Mouse (Mus musculus) bone marrow, adult 2 months (tissue): ENCODE measurements at regions not wholly inside any gene's neighbourhood (a gene's known extent, or its start where the extent isn't known, plus 50 kb on each side); places are given as distances from the start of the nearest gene placed in this dataset.

Experiments used
- H3K27ac ChIP-seq: fragments of 200-500 bp; 2 replicates; pipeline ENCODE4 v1.5.1; 2012; ENCODE audit warnings: low read depth, mild to moderate bottlenecking, control low read depth, inconsistent platforms, low read length; ENCODE audit not compliant: control insufficient read depth, poor library complexity, insufficient read depth
- H3K4me1 ChIP-seq: fragments of 200-500 bp; 2 replicates; pipeline ENCODE4 v1.6.1; 2011; ENCODE audit warnings: low read length; ENCODE audit not compliant: control insufficient read depth, insufficient read depth
- H3K4me3 ChIP-seq: fragments of 200-500 bp; replicated peaks from 2 replicates; pipeline ENCODE3; 2011; ENCODE audit warnings: mild to moderate bottlenecking, low read depth, low read length, control low read depth; ENCODE audit not compliant: control insufficient read depth
- CTCF ChIP-seq: fragments of 200-500 bp; IDR thresholded peaks from 2 replicates; pipeline ENCODE4 v1.5.1; 2011; ENCODE audit warnings: low read length, control low read depth; ENCODE audit not compliant: control insufficient read depth, insufficient read depth
- POLR2A ChIP-seq: fragments of 200-500 bp; IDR thresholded peaks from 2 replicates; pipeline ENCODE4 v1.6.1; 2011; ENCODE audit warnings: low read depth, mild to moderate bottlenecking, control low read depth, low read length, borderline replicate concordance; ENCODE audit not compliant: control insufficient read depth
- WGBS: fragments of 180-500 bp; shearing (Covaris S2); methylation state at CpG from one replicate; pipeline ENCODE4 v1.1.7; 2018; 5-methylcytosine and 5-hydroxymethylcytosine counted together

DNA sequence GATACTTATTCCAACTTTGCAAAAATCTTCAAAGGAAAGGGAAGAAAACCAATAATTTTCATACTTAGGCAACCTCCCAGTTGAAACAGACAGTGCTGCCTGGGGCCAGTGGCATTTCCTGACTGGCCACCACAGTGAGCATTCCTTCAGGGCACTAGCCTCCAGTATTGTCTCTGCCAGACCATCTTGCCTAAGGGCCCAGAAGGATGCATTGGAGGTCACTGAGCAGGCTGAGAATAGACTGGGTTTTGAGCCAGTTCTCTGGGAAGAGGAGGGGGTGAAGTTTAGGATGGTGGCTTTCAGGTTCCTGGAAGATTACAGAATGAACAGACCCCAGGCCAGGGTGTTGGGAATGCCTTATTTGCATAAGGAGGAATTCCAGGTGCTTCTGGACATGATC, 95.3 kb upstream of the Tpm1 start:
- H3K4me3 ChIP-seq: no peak overlapping the region
- no peak overlapping the region for H3K27ac ChIP-seq
- TF ChIP-seq POLR2A (no peak), CTCF (no peak)
- H3K4me1 ChIP-seq: no peaks in the 10 kb centered on the region; the same call in 1 of the 2 replicates

DNA sequence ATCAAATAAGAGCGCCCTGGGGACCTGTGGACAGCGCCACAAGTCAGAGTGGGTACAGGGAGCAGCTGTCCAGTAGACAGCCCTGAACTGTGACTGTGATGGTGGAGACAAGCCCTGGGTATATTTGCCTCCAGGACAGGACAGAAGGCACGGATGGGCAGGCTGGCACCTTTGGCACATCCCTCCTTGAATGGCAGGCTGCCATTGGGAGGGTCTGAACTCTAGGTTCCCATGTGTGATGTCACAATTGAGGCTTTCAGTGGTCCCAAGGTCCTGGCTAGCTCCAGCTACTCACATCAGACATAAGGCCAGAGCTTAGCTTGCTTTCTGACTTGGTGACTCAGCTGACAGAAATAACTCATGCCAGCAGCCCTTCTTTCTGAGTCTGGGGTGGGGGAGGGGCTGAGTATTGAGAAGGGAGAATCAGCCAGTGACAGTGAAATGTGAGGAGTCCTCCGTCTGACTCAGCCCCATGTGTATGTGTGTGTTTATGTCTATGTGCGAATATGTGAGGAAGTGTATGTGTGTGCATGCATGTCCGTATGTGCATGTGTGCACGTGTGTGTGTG, 91.2 kb upstream of the Tpm1 start:
- TF ChIP-seq POLR2A (no peak), CTCF (no peak)
- WGBS: 70% methylated on average over 7 of the region's 7 CpGs
- Histone ChIP-seq H3K27ac (no peak overlapping the region), H3K4me3 (no peak overlapping the region), H3K4me1 (no peaks in the 10 kb centered on the region; the same call in 1 of the 2 replicates)

DNA sequence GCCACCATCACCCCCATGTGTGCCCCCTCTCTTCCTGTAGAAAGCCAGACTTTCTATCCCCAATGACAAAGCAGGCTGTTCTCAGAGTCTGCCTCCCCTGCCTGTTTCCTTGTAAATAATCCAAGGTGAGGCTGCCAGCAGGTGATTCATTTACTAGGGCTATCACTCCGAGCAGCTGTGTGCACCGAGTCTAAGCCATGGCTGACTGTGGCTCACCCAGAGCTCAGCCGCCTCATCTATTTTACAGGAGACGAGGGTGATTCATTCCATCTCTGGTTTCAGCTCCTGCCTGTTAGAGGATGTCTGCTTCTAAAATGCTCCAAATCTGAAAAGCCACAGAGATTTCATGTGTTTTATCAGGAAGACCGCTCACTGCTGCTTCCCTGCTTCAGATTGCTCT, 88.5 kb upstream of the Tpm1 start:
- Histone ChIP-seq H3K27ac (no peak overlapping the region), H3K4me1 (no peaks in the 10 kb centered on the region; the same call in 1 of the 2 replicates), H3K4me3 (no peak overlapping the region)
- TF ChIP-seq POLR2A (no peak), CTCF (no peak)
- WGBS: 70% methylated on average over 5 of the region's 5 CpGs

DNA sequence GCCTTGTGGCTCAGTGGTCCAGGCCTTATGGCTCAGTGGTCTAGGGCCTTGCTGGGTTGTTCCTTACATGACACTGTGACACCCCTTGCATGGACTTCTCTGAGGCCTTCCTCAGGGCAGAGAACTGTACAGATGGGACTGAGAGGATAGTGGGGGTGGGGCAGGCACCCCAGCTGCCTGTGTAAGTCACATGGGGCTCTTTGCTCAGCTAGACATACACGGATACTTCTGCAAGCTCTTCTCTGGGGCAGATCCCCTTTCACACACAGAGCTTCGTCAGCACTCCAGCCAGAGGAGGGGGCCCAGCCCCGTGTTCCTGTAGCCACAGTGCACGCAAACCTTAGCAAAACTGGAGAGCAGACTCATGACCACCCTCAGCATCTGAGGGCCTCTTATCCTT, 87.9 kb upstream of the Tpm1 start:
- Histone ChIP-seq H3K27ac (no peak overlapping the region), H3K4me1 (no peaks in the 10 kb centered on the region; the same call in 1 of the 2 replicates), H3K4me3 (no peak overlapping the region)
- 55% methylated on average over 4 of the region's 4 CpGs for WGBS
- TF ChIP-seq CTCF (no peak), POLR2A (no peak)

DNA sequence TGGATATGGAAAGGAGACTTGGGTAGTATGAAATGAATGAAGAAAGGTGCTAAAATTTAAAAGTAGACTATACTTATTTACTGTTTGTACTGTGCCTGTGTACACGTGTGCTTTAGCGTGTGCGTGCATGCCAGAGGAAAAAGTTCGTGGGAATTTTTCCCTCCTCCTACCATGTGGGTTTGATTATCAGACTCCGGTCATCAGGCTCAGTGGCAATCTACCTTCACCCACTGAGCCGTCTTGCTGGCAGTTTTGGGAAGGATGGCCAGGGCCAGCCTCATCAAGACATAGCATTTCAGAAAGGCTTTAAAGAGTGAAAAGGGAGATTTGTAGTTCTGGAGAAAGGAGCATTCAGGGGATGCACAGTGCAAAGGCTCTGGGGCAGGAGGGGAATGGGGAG, 87.0 kb upstream of the Tpm1 start:
- H3K4me3 ChIP-seq: no peak overlapping the region
- no peak overlapping the region for H3K27ac ChIP-seq
- no peak for TF ChIP-seq CTCF
- no peak for TF ChIP-seq POLR2A
- no peaks in the 10 kb centered on the region; the same call in 1 of the 2 replicates for H3K4me1 ChIP-seq
- WGBS: 81% methylated on average over 6 of the region's 6 CpGs

DNA sequence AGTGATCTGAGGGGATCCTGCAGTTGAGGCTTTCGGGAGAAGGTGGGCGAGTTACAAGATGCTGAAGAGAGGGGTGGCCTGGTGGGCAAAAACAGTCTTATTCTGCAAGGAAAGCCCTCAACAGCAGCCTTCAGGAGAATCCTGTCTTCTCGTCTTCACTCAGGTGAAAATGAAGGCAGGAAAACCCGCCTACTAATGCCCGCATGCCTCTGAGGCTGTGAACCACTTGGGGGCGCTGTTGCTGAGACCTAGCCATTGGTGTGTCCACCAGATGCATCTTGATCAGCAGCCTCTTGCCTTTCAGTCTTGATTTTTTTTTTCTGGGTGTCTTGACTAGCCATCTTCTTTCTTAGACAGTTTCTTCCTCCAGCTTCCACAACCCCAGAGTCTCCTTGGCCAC, 85.2 kb upstream of the Tpm1 start:
- Histone ChIP-seq H3K4me3 (no peak overlapping the region), H3K4me1 (no peaks in the 10 kb centered on the region), H3K27ac (no peak overlapping the region)
- TF ChIP-seq POLR2A (no peak), CTCF (0 out of 2 replicates have a peak, but pooled peaks have one; percentile 17)
- 71% methylated on average over 6 of the region's 6 CpGs for WGBS

DNA sequence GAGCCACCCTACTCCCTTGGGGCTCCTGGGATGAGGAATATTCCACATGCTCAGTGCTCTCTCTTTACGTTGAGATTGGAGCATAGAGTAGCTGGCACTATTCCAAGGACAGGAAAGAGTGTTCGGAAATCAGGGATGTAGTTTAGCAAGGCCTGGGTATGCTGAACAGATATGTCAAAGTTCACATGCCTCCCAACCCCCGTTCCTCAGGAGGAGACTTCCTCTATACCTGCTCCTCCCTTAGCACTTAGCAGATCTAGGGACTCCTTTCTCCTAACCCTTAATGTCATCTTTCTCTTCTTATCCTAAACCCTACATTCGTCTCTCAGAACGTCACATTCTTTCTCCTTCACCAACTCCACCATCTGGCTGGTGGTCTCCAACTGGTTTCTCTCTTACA, 83.2 kb upstream of the Tpm1 start:
- WGBS: 58% methylated on average over 5 of the region's 5 CpGs
- H3K4me1 ChIP-seq: no peaks in the 10 kb centered on the region
- H3K4me3 ChIP-seq: no peak overlapping the region
- no peak for TF ChIP-seq CTCF
- TF ChIP-seq POLR2A: no peak
- no peak overlapping the region for H3K27ac ChIP-seq

DNA sequence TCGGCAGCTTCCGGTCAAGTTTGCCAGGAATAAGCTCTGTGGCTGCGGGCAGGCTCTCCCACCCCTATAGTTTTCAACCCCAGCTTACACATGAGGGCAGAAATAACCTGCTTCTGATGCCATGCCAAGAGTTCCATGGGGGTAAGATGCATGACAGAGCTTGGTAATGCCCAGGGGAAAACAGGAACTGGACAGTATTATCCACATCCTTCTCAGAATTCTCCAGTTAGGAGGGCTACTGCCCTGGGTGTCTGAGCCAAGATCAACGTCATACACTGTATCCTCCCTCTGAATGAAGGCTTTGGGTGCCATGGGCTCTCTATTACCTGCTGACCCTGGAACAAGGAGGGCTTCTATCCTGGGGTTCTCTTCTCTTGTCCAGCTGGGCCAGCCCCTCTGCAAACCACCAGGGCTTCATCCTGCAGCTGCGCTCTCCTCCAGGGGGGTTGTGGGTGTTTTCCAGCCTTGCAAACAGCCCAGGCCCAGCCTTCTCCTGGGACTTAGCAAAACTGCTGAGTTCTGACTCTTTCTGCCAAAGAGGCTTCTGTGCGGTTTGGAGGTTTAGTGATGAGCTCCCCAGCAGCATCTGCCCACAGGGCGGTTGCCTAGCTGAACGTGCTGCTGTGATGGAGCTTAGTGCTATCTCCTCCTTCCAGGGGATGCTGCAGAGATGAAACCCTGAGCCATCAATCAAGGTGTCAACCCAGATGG, 81.7 kb upstream of the Tpm1 start:
- Histone ChIP-seq H3K27ac (no peak overlapping the region), H3K4me3 (no peak overlapping the region), H3K4me1 (no peaks in the 10 kb centered on the region)
- TF ChIP-seq POLR2A: no peak
- no peak for TF ChIP-seq CTCF
- 78% methylated on average over 8 of the region's 8 CpGs for WGBS

DNA sequence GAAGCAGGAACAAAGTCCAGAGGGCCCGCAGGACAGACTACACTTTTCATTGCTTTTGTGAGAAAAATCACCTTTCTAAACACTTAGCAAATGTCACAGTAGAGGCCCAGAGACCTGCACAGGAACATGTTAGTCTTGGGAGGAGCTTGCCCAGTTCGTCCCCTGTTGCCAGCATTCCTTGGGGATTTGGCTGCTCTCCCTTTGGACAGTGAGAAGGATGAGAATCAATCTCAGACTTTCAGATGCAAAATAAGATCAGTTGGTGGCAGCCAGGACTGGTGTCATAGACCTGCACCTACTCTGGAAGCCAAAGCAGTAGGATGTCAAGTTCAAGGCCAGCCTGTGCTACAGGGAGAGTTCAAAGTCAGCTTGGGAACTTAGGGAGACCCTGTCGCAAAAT, 80.7 kb upstream of the Tpm1 start:
- no peak overlapping the region for H3K4me3 ChIP-seq
- no peak overlapping the region for H3K27ac ChIP-seq
- whole genome bisulfite sequencing: 74% methylated on average over 3 of the region's 3 CpGs
- TF ChIP-seq POLR2A (no peak), CTCF (no peak)
- H3K4me1 ChIP-seq: no peaks in the 10 kb centered on the region
